Mouse (Mus musculus) left cerebral cortex, adult 9 months (tissue): ENCODE data around the gene Ecsit.

Experiments
- DNase-seq, 2 experiments: peaks; one replicate each; pipeline ENCODE4 v3.0.0; 2022; ENCODE audit warnings: low spot score in 2 of 2

Ecsit gene

GRCm38 (mm10) chr9:22085022-22085834 is at the start of gene Ecsit:
Gene Ecsit (minus strand): TSS chr9:22085438.
- peak; percentile 96 to 97 for DNase-seq

GRCm38 (mm10) chr9:22134246-22134890 is 49.1 kb upstream of the Ecsit start:
- DNase-seq, result no peak

GRCm38 (mm10) chr9:22132220-22132619 is 47.0 kb upstream of the Ecsit start:
- no peak for DNase-seq

GRCm38 (mm10) chr9:22131226-22131981 is 46.2 kb upstream of the Ecsit start:
- no peak for DNase-seq

GRCm38 (mm10) chr9:22125246-22126027 is 40.2 kb upstream of the Ecsit start:
- no peak for DNase-seq

GRCm38 (mm10) chr9:22124169-22124568 is 38.9 kb upstream of the Ecsit start:
- DNase-seq, result no peak

- no peak for DNase-seq
Measured at GRCm38 (mm10) chr9:22123069-22123609, 37.9 kb upstream of the Ecsit start.

GRCm38 (mm10) chr9:22122005-22122404 is 36.8 kb upstream of the Ecsit start:
- no peak for DNase-seq

- no peak for DNase-seq
Measured at GRCm38 (mm10) chr9:22121545-22121944, 36.3 kb upstream of the Ecsit start.

GRCm38 (mm10) chr9:22119543-22119942 is 34.3 kb upstream of the Ecsit start:
- DNase-seq, result peak; percentile 42 to 71

- DNase-seq, result peak in 1 of 2 experiments; percentile 61
Measured at GRCm38 (mm10) chr9:22117754-22118456, 32.7 kb upstream of the Ecsit start.

- peak; percentile 90 to 97 for DNase-seq
Measured at GRCm38 (mm10) chr9:22116740-22117426, 31.6 kb upstream of the Ecsit start, which contains the start of gene Elof1. Gene Elof1 (minus strand): TSS chr9:22117172.

GRCm38 (mm10) chr9:22116086-22116485 is 30.8 kb upstream of the Ecsit start:
- no peak for DNase-seq

- no peak for DNase-seq
Measured at GRCm38 (mm10) chr9:22115635-22116034, 30.4 kb upstream of the Ecsit start.

GRCm38 (mm10) chr9:22108194-22108593 is 23.0 kb upstream of the Ecsit start:
- no peak for DNase-seq

GRCm38 (mm10) chr9:22099922-22100321 is 14.7 kb upstream of the Ecsit start:
- no peak for DNase-seq

GRCm38 (mm10) chr9:22098993-22099696 is 13.9 kb upstream of the Ecsit start, which contains the start of gene Cnn1:
Gene Cnn1 (plus strand): TSS chr9:22099216.
- DNase-seq, result no peak

GRCm38 (mm10) chr9:22095854-22096307 is 10.6 kb upstream of the Ecsit start:
- peak in 1 of 2 experiments; percentile 72 for DNase-seq

- no peak for DNase-seq
Measured at GRCm38 (mm10) chr9:22092746-22093145, 7.5 kb upstream of the Ecsit start.
